Mouse (Mus musculus) inflammation-experienced regulatory T-cells, adult 6 months (primary cell): ENCODE measurements around the gene Sla2. TPM values are rescaled to one million over a fixed set of nuclear protein-coding genes. Genes with fewer than 3 reads are reported as not detected.
"Not testable (repeated sequence)": the region's sequence is repeated elsewhere in the genome, so short reads cannot be mapped to it uniquely, and the experiment has no call there.

Source experiments
- ATAC-seq: one replicate; pipeline ENCODE4 v1.8.0; 2017
- polyA plus RNA-seq, 3 experiments: library from polyadenylated mRNA; unstranded; fragments of 100-300 nt; shearing (Covaris generic); gene quantifications; one replicate each; pipeline ENCODE4 v1.2.1; 2017

The Sla2 gene
- polyA plus RNA-seq, 3 experiments from 2014 or later = 55.1 to 91.5 (median 58.8) TPM

GRCm38 (mm10) chr2:156863487-156864160, 23.4 kb downstream of the Sla2 start:
- ATAC-seq = peak; percentile 35

GRCm38 (mm10) chr2:156862772-156863486, 24.1 kb downstream of the Sla2 start, which contains the start of gene Rab5if:
Rab5if (plus strand) TSS chr2:156863128.
- ATAC-seq = peak; percentile 83

GRCm38 (mm10) chr2:156862041-156862717, 24.8 kb downstream of the Sla2 start:
- ATAC-seq = peak; percentile 13

- ATAC-seq = no peak
These were observed 28.3 kb downstream of the Sla2 start for GRCm38 (mm10) chr2:156858671-156859070.

- ATAC-seq = no peak
These were observed 29.2 kb downstream of the Sla2 start, which contains the start of gene 4930518I15Rik for GRCm38 (mm10) chr2:156857835-156858234. 4930518I15Rik (minus strand) TSS chr2:156857946.

- peak; percentile 53 for ATAC-seq
These were observed 29.6 kb downstream of the Sla2 start for GRCm38 (mm10) chr2:156857385-156857791.

- ATAC-seq = no peak
These were observed 30.7 kb downstream of the Sla2 start for GRCm38 (mm10) chr2:156856311-156856710.

- not testable (repeated sequence) for ATAC-seq
These were observed 32.8 kb downstream of the Sla2 start for GRCm38 (mm10) chr2:156853999-156854771.

GRCm38 (mm10) chr2:156853584-156853983, 33.4 kb downstream of the Sla2 start:
- ATAC-seq = not testable (repeated sequence)

GRCm38 (mm10) chr2:156850505-156850904, 36.5 kb downstream of the Sla2 start:
- ATAC-seq = no peak

- ATAC-seq = no peak
These were observed 38.3 kb downstream of the Sla2 start for GRCm38 (mm10) chr2:156848526-156849182.

- ATAC-seq = no peak
These were observed 39.3 kb downstream of the Sla2 start for GRCm38 (mm10) chr2:156847653-156848052.

- ATAC-seq = no peak
These were observed 42.3 kb downstream of the Sla2 start for GRCm38 (mm10) chr2:156844715-156845114.

- no peak for ATAC-seq
These were observed 43.7 kb downstream of the Sla2 start for GRCm38 (mm10) chr2:156843331-156843730.

- ATAC-seq = no peak
These were observed 44.3 kb downstream of the Sla2 start for GRCm38 (mm10) chr2:156842711-156843110.

GRCm38 (mm10) chr2:156841841-156842706, 44.9 kb downstream of the Sla2 start:
- ATAC-seq = no peak

GRCm38 (mm10) chr2:156841028-156841840, 45.8 kb downstream of the Sla2 start:
- peak; percentile 32 for ATAC-seq

- ATAC-seq = no peak
These were observed 46.5 kb downstream of the Sla2 start for GRCm38 (mm10) chr2:156840301-156841027.
